Mouse (Mus musculus) CD4-positive, CD25-positive, alpha-beta regulatory T cell, adult 4 months (primary cell): Measurements from ENCODE around the gene Rasl11b. TPM values are rescaled to one million over a fixed set of nuclear protein-coding genes. Genes with fewer than 3 reads are reported as not detected.

Experiments used
- ATAC-seq: one replicate; pipeline ENCODE4 v1.8.0; 2017
- polyA plus RNA-seq, 2 experiments: library from polyadenylated mRNA; unstranded; fragments of 100-300 nt; shearing (Covaris generic); gene quantifications; one replicate each; pipeline ENCODE4 v1.2.1; 2017

Rasl11b gene
- polyA plus RNA-seq, 2 experiments from 2014 or later = 3.4 to 5.0 TPM

DNA sequence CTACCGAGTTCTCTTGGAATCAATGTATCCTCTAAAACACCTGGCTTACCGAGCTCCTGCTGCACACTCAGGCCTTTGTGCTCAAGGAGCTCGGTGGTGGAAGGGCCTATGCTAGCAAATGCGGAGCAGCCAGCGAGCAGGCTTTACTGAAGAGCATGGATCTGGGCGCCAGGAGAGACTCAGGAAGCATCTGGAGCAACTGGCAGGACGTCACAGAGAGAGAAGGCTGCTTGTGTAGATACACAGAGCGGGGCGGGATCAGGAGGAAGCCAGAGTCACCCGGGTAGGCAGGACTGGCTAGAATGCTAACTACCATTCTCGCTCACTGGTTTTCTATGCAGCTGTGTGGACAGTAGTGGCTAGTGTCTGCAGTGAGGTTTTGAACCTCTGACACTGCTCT lies 16.3 kb downstream of the Rasl11b start:
- ATAC-seq = no peak

DNA sequence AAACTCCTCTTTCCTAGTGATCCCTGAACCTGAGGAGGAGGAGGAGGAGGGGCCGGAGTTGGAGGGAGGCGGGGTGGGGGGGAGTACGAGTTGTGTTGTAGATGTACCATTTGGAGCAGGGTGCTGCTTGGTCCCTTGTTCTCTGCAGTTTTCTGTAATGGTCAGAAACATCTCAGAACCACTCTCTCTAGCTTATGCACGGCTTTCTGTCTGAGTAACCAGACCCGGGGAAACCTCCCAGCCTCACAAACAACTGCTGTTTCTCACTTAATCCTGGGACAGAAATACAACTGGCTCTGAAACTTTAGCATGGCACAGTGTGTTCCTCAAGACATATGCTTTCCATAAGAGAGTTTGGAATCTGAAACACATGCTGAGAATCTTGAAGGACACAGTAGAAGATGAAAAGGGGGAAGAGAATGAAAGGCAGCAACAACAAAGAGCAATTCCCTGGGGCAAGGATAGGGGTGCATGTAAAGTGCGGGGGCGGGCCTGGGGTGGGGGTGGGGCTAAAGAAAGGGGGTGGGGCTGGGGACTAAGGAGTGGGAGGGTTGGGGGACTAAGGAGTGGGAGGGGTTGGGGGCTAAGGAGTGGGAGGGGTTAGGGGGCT lies 19.5 kb downstream of the Rasl11b start:
- ATAC-seq = no peak

DNA sequence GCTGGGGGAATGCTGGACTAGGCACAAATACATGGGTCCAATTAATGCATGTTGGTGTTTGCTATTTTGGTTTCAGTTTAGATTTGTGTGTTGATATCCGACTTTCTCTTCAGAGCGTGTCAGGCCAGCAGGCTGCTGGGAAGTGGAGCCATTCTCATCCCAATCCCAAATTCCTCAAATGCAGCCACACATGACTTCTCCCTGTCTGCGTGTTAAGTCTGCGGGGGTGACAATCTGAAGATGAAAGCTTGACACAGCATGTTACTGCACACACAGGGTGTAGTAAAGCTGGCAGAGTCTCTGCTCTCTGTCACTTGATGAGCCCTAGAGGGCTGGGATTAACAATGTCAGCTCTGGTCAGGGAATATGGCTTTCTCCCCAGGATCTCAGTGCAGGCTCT lies 20.0 kb downstream of the Rasl11b start:
- ATAC-seq = no peak

DNA sequence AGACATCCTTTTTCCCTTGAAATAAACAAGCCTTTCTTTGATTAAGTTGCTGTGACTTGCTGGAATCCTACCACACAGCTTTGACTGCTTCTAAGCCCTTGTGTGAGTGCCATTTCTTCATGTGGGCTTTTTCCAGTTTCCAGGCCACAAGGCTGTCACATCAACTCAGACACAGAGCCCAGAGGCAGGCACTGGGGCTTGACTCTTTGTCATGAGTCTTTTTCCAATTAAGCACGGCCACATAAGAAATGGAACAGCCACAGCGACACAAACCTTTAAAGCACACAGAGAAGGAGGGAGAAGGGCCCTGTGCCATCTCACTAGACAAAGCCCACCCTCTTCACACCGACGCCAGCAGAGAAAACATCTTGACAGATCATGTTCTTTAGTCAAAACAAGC lies 23.4 kb downstream of the Rasl11b start:
- ATAC-seq = no peak

DNA sequence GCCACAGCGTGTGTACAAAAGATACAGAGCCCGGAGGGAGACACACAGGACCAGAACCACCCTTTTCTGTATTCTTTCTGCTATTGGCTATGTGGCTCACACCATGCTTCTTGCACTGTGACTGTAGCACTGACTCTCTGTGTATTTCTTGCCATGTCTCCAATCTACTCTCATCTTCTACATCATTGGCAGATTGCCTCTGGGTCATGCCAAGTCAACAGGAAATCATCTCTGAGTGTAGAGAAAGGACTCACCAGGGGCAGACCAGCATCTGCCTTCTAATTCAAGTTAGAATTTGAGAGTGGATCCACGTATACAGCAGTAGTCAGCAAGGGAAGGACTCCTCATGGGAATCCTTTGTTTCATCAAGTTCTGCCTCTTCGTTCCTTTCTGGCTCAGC lies 27.5 kb downstream of the Rasl11b start:
- ATAC-seq = no peak

DNA sequence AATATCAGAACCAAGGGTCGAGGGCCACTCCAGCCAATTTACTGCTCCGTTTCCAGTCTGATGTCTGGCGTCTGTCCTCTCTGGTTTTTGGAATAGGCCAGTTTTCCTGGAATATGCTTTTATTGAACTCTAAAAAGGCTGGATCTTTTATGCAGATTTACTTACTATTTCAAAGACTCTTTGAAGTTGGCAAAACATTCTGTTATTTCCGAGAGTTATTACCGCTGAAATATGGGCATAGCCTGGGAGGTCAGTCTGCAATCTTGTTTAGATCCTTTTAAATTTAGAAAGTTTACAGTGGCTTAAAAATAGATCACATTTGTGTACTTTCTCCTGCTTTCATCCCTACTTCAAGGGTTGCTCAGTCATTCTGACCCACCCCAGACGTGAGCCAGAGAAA lies 29.4 kb downstream of the Rasl11b start:
- no peak for ATAC-seq

DNA sequence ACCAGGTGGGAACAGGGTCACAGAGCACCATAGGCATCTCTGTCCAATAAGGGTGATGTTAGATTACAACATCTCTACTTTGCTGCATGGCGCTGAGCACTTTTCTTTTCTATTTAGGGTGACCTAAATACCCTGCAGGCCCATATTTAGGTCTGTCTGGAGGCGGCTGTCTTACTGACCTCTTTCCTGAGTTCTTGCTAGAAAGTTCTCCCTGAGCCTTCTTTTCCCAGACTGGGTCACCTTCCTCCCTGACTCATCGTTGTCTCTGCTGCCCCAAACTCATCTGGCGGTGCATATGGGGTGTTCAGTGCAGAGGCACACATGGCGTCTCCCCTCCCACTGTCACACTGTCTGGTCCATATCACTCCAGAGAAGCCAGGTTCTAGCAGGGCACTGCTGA lies 31.1 kb downstream of the Rasl11b start:
- no peak for ATAC-seq

DNA sequence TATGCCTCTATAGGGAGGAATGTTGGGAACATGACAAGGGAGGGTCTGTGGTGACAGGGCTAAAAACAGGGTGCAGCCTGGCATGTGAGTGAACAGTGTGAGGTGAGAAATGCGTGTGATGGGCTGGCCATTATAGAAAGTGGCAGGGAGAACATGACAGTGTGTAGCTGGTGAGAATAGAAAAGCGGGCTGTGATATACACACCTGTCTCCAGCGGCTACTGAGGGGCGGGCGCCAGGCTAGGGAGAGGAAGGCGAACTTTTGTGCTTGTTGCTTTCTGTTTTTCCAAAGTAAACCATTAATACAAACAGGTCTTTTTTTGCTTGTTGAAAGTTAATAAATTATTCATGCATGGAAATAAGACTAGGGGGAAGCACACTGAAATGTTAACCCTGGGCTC lies 32.3 kb downstream of the Rasl11b start:
- ATAC-seq = no peak

DNA sequence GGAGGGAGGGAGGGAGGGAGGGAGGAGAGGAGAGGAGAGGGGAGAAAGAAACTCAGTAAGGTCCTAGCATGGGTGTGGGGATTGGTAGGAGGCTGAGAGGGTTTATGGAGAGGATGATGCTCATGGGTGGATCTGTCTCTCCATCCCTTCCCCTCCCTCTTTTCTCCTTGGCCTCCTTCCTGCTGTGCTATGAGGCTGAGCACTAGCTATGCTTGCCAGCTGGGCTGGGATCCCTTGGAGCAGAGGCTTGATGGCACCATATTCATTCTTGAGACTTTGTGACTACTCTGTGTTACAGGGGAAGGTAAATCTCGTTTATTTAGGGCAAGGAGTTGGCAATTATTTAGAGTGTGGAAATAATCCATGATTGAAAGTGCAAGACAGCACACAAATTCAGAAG lies 33.9 kb downstream of the Rasl11b start:
- no peak for ATAC-seq

DNA sequence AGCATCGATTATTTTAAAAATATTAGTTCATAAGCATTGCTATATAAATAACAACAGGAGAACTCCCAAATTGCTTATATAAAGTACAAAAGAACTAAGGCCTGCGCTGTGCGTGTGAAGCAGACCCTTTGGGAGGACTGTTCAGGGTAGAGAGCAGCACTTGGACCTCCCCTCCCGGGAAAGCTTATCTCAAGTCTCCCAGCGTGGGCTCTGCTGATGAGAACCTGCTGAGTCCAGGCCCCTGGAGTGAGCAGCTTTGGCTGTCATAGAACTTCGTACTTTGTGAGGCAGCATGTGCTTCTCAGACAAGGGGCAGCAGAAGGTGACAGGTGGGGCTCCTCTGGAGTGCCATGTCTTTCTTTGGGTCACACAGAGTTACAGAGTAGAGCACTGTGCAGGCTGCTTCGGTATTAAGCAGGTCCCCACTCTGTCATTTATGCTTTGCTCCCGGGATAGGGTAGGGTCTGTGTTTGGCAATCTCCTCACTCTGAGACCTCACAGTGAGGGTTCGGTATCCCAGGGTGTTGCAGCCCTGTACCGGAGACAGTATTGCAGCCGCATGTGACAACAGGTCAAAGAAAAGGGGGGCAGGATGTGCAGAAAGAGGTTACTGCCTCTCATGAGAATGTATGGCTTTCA lies 34.8 kb downstream of the Rasl11b start:
- ATAC-seq = no peak

DNA sequence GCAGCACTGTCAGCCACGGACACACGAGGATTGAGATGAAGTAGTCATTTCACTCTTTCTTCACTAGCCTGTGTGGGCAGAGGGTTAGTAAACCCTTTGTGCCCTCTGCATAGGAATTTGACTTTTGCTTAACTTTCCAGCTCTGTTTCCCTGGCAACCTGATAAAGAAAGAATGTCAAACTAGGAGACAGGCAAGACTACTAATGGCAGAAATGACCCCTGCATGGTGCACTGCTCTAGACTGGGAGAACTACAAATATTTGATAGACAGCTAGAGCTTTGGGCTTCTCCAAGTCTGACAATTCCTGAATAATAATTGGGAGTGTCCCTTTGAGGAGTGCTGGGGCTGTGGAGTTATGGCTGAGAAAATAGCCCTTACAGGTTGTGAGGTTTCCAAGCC lies 35.4 kb downstream of the Rasl11b start:
- no peak for ATAC-seq

DNA sequence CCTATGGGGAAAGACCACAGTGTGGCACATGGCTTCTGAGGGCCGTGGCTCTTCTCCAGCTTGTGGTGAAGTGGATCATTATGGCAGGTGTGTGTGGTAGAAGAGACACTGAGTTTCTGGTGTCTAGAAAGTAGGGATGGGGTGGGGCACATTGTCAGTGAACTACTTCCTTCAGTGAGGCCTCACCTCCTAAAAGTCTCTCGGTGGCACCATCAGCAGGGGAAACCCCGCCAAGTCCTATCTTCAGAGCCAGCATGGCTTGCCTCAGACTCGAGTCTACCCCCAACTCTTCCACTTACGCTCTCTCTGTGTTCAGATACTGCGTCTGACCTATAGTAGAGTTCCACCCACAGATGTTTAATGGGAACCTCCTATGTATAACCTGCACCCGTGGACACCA lies 38.7 kb downstream of the Rasl11b start:
- peak; percentile 96 for ATAC-seq

DNA sequence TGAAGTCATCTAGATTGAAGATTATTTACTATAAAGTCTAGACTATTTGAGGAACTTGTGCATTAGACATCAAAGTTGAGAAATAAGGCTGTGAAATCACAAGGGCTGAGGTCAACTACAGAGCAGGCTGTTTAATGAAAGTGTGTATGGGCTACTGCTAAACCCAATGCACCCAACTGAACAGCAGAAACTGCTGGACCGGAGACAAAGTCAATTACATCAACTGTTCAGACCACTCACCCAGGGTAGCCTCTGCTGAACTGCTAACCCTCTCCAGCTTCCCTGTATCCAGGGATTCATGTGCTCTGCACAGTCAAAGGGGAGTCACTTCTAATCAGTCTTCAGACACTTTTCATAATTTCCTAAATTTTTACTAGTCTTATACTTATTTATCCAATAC lies 44.3 kb downstream of the Rasl11b start:
- ATAC-seq = no peak

DNA sequence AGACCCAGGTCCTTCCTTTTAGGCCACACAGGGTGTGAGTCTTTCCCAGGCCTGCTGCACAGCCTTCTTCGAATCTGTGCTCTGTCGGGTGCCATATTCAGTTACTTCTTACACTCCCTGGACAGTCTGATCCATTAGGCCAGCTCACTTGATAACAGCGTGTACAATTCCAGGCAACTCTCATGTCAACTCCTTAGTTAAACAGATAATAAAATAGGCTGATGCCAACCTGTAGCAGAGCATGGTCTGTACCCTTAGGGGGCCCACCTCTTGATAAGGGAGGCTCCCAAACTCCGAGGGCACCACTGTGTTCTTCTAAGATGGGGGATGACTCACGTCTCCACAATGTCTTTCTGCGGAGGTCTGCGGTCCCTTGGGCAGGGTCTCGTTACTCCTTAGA lies 45.2 kb downstream of the Rasl11b start:
- ATAC-seq = no peak

DNA sequence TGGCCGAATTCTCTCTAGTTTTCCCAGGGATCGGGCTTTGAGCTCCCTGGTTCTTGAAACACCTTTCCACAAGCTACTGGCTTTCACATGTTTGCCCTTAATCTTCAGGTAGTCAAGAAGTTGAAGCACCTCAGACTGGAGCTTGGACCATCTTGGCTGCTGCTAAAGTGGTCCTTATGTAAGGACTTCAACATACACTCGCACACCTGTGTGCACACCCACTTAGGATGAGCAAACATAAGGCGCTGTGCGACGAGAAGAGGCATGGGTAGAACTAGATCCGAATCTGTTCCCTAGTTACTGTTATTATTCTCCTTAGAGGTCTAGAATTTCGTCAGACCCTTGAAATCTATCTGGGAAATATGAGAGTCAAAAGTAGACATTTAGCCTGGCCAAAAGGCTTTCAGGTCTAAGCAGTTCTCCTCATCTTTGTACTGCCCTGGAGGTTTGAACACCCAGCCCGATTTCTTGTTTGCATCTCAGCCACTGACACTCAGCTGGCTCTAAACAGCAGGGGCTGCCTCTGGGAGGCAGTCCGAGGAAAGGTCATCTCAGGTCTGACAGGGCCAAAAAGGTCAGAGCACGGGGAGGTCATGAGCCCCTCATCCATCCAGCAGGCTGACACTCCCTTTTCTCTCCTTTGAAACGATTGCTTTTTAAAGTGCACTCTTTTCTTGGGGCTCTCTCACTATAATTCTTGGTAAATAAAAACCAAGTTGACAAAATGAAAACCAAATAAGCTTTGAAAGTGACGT lies 46.0 kb downstream of the Rasl11b start:
- no peak for ATAC-seq

DNA sequence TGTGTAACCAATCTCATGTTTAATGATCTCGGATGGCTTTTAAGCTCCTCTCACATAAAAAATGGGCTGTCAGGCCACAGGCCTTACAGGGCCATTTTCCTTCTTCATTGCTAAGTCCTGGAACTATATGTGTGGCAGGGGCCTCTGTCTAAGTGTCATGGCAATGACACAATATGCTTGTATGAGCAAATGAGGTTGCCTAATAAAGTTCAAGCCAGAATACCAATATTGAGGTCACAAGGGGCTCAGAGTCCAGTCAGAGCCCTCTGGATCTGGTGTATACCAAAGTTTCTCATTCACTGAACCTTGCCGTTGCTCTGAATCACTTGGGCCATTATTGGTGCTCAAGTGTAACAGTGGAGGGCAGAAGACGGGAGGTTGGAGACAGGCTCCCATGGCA lies 47.6 kb downstream of the Rasl11b start:
- ATAC-seq = no peak

DNA sequence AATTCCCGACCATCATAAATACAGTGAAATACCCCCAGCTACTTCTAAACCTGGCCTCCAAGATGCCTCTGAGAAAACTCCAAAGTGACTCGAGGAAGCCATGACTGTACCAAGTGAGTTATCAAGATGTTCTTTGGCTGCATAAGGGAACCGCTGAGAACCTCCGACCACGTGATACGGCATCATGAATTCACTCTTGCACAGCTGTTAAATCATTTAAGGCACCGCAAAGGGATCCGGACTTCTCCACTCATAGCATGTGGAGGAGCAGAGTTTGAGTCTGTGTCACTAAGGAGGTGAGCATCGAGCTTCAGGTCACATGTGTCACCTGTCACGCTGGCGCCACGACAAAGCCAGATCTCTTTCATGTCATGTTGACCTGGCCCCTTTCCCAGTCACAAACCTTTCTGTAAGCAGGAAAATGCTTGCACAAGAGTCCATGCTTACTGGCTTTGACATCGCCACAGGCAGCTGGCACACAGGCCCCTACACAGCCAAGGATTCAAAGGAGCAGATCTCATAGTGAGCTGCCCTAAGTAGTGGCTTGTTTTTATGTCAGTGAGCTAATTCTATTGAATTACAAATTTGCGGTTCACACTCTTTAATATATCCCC lies 49.4 kb downstream of the Rasl11b start:
- ATAC-seq = no peak

DNA sequence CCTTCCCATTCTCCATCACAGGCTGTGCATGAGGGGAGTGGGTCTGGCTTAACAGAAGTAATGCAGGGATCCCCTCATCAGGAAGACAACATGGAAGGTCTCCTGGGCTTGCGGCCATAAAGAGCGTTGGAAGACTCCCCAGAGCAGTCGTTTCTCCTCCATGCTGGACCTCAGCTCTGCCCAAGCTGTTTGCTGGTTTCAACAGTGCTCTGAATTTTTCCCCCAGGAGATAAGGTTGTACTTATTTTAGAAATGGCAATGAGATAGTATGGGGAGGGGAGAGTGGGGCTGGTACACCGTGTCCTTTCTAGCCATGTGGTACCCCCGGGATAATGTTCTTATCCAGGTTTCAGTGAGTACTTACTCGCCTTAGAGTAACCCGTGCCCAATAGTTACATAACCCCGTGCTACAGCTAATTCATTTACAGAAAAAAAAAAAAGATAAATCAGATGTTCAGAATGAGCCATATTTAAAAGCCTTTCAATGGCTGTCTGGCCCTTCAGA lies 50.6 kb downstream of the Rasl11b start:
- ATAC-seq = no peak

DNA sequence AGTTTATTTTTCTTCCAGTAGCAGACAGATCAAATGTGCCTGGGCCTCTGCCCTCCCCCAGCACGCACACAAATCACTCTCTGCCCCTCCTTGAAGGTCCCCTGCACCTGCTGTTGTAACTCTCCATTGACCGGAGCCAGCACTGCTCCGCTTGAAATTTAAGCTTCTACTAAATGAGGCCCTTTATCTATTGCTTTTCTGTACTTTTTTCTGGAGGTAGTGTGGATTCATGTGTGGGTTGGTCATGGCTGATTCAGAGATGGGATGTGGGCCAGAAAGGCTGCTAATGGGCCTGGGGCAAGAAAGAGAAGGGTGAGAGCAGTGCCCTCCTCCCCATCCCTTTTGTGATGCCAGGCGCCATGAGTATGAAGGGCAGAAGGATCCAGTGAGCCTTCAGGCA lies 51.4 kb downstream of the Rasl11b start:
- no peak for ATAC-seq

DNA sequence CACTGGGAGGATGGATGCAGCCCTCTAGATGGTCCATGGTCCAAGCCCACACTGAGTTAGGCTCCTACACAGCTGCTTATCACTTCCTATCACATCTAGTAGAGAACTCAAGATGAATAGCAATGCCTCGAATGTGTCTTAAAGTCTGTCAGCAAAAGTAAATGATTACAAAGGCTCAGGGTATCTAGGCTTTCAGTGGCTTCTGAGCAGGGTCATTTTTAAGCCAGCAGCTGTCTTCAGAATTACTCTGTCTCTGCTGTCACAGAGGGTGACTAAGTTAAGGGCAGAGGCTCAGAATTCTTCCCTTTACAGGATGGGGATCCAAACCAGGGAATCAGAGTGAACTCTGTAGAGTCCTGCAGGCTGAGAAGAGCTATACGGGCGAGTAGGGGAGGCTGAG lies 51.9 kb downstream of the Rasl11b start:
- no peak for ATAC-seq
